Mouse (Mus musculus) erythroblast, embryonic 14.5 days (primary cell): ENCODE measurements around the gene Nudcd3.

Source experiments
- GATA1 ChIP-seq: IDR thresholded peaks from 2 replicates; pipeline ENCODE4 v1.6.1; 2012; ENCODE audit warnings: low read length, inconsistent platforms, mixed read lengths
- TAL1 ChIP-seq: IDR thresholded peaks from 3 replicates; pipeline ENCODE4 v1.6.1; 2012; ENCODE audit warnings: low read length, inconsistent platforms, mixed read lengths

DNA sequence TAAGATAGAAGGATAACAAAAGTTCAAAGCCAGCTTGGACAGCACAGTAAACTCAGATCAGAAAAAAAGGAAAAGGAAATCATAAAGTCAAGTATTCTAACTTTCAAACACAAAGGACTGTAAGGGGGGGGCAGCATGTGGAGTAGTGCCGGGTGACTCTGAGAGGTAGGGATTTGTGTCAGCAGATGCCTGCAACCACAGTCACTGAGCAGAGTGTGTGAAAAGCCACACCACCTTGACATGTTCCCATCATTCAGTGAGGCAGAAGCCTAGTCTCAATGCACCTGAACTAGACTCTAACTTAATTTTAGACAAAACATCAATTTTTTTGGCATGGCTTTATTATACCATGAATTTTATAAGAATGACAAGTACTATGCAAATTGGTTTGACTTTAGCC, 24.7 kb downstream of the Nudcd3 start:
- TF ChIP-seq TAL1 (no peak), GATA1 (no peak)
